Mouse (Mus musculus) embryonic fibroblast, embryonic 13.5 days (primary cell): ENCODE results near the gene A2ml1.

Source experiments
- CTCF ChIP-seq: IDR thresholded peaks from 2 replicates; pipeline ENCODE4 v1.5.1; 2011; ENCODE audit warnings: mild to moderate bottlenecking, control low read depth, low read length, moderate library complexity, borderline replicate concordance; ENCODE audit not compliant: insufficient read depth
- POLR2A ChIP-seq: IDR thresholded peaks from 2 replicates; pipeline ENCODE4 v1.6.1; 2011; ENCODE audit warnings: low read depth, mild to moderate bottlenecking, control low read depth, low read length, moderate library complexity

- no peak for TF ChIP-seq POLR2A
- TF ChIP-seq CTCF = no peak
Observed at GRCm38 (mm10) chr6:128528491-128528890, 52.9 kb downstream of the A2ml1 start.
